ENCODE assay signal across 12 mouse cellular contexts in genomic region chr1:166401455-166401854, GRCm38 (mm10). TPM values are rescaled to one million over a fixed set of nuclear protein-coding genes. Genes with fewer than 3 reads are reported as not detected.
A peak's percentile ranks its signal among the peaks of the same experiment; 100 is the strongest.
DNase-seq lines count a peak whose midpoint lies in the region; ATAC-seq and TF ChIP-seq lines count a peak whose summit lies in the region.
"Had no signal": no experiment of that assay in that cellular context is flagged by ENCODE, and none has a peak within 500 bp of the region (broad histone marks: within the 10 kb centered on the region; RNA-seq: fewer than 3 reads in every experiment).

No protein-coding gene starts in this region.

- H3K36me3 ChIP-seq in forebrain, embryonic 13.5 days (ENCODE audit: poor library complexity, severe bottlenecking), result peaks cover 90% of the 10 kb centered on the region
- peaks cover 62% of the 10 kb centered on the region for H3K36me3 ChIP-seq in forebrain, postnatal 0 days (ENCODE audit: insufficient read depth)
- H3K36me3 ChIP-seq in liver, embryonic 12.5 days, result peaks cover 53% of the 10 kb centered on the region

- no peak for DNase-seq in forebrain, postnatal 0 days
- DNase-seq in lung, postnatal 10 days, result peak; percentile 21
- DNase-seq in lung, postnatal 25 days (ENCODE audit: low spot score), result no peak
- peak; percentile 87 to 89 for DNase-seq in cerebellum, postnatal 10 days
- DNase-seq in kidney, postnatal 25 days, result peak; percentile 60 to 74
- no peak for DNase-seq in adrenal gland, adult 18-20 months (ENCODE audit: low spot score in 2 of 2)
- DNase-seq: adrenal gland, postnatal 36 days; gastrocnemius, postnatal 14 days; liver had no signal

- peaks cover 12% of the 10 kb centered on the region; the same call in 1 of the 2 replicates for H3K4me1 ChIP-seq in forebrain, embryonic 13.5 days
- no peaks in the 10 kb centered on the region for H3K4me1 ChIP-seq in forebrain, postnatal 0 days (ENCODE audit: insufficient read depth)
- H3K4me1 ChIP-seq in liver, embryonic 12.5 days, result no peaks in the 10 kb centered on the region

- H3K27ac ChIP-seq in forebrain, embryonic 13.5 days, result peak overlapping the region; percentile 20; the same call in 1 of the 2 replicates
- no peak overlapping the region for H3K27ac ChIP-seq in forebrain, postnatal 0 days (ENCODE audit: low read depth, low read length)
- H3K27ac ChIP-seq in liver, embryonic 12.5 days, result no peak overlapping the region
- H3K27ac ChIP-seq: heart, embryonic 15.5 days had no signal

- H3K9me3 ChIP-seq in forebrain, embryonic 13.5 days (replicated peaks), result no peaks in the 10 kb centered on the region
- no peaks in the 10 kb centered on the region for H3K9me3 ChIP-seq in forebrain, postnatal 0 days (ENCODE audit: low read length)
- H3K9me3 ChIP-seq in liver, embryonic 12.5 days (replicated peaks), result no peaks in the 10 kb centered on the region
- H3K9me3 ChIP-seq: heart, embryonic 15.5 days had no signal

- ATAC-seq in forebrain, embryonic 13.5 days, result peak; percentile 25; the same call in 1 of the 2 replicates
- ATAC-seq in forebrain, postnatal 0 days, result no peak
- no peak for ATAC-seq in liver, embryonic 12.5 days

- no peaks in the 10 kb centered on the region for H3K27me3 ChIP-seq in forebrain, embryonic 13.5 days
- H3K27me3 ChIP-seq in forebrain, postnatal 0 days (ENCODE audit: insufficient read depth, low read length), result no peaks in the 10 kb centered on the region
- H3K27me3 ChIP-seq in liver, embryonic 12.5 days (replicated peaks), result no peaks in the 10 kb centered on the region
- H3K27me3 ChIP-seq: heart, embryonic 15.5 days had no signal

- TF ChIP-seq CTCF in forebrain, postnatal 0 days (IDR thresholded peaks at IDR 0.05; ENCODE audit: low read depth), result no peak

- H3K4me2 ChIP-seq in forebrain, embryonic 13.5 days, result no peak overlapping the region
- H3K4me2 ChIP-seq in forebrain, postnatal 0 days (ENCODE audit: low read depth), result no peak overlapping the region
- no peak overlapping the region for H3K4me2 ChIP-seq in liver, embryonic 12.5 days
- H3K4me2 ChIP-seq: heart, embryonic 15.5 days had no signal

- H3K4me3 ChIP-seq in forebrain, embryonic 13.5 days, result no peak overlapping the region
- no peak overlapping the region for H3K4me3 ChIP-seq in forebrain, postnatal 0 days (ENCODE audit: low read depth, low read length)
- H3K4me3 ChIP-seq in liver, embryonic 12.5 days, result no peak overlapping the region
- H3K4me3 ChIP-seq: heart, embryonic 15.5 days had no signal

- no peak overlapping the region for H3K9ac ChIP-seq in forebrain, embryonic 13.5 days
- H3K9ac ChIP-seq in forebrain, postnatal 0 days, result no peak overlapping the region
- H3K9ac ChIP-seq in liver, embryonic 12.5 days, result no peak overlapping the region
- H3K9ac ChIP-seq: heart, embryonic 15.5 days had no signal

RNA-seq across cellular contexts. Expression of gene Pogk, which starts 8.2 kb away (rescaled TPM):
- 33.4 and 37.6 TPM in 2 replicates for polyA plus RNA-seq in forebrain, embryonic 13.5 days (2015; fragmentation: Nextera tagmentation; extraction: Ambion mirVana)
- total RNA-seq in forebrain, postnatal 0 days (2014; rRNA removed), result 80.0 and 92.6 TPM in 2 replicates
- polyA plus RNA-seq in forebrain, postnatal 0 days (2015; fragmentation: Nextera tagmentation; extraction: Ambion mirVana), result 18.4 and 22.6 TPM in 2 replicates
- 2.8 and 3.2 TPM in 2 replicates for polyA plus RNA-seq in liver, embryonic 12.5 days (2016; fragmentation: Nextera tagmentation; extraction: Ambion mirVana)
- 10 to 100 TPM; 40.7 to 40.9 TPM for total RNA-seq in adrenal gland, adult 18-20 months (2021)

RNA-seq across cellular contexts. Expression of gene Tada1, which starts 22.6 kb away (rescaled TPM):
- polyA plus RNA-seq in forebrain, embryonic 13.5 days (2015; fragmentation: Nextera tagmentation; extraction: Ambion mirVana), result 80.8 and 84.6 TPM in 2 replicates
- total RNA-seq in forebrain, postnatal 0 days (2014; rRNA removed), result 66.3 and 80.6 TPM in 2 replicates
- 77.4 and 82.0 TPM in 2 replicates for polyA plus RNA-seq in forebrain, postnatal 0 days (2015; fragmentation: Nextera tagmentation; extraction: Ambion mirVana)
- polyA plus RNA-seq in liver, embryonic 12.5 days (2016; fragmentation: Nextera tagmentation; extraction: Ambion mirVana), result 29.7 and 30.4 TPM in 2 replicates
- total RNA-seq in adrenal gland, adult 18-20 months (2021), result 10 to 100 TPM; 18.1 to 19.6 TPM

Comparison
In these comparisons a context has a peak if more than half of its experiments do, and no peak if none do; other contexts are left out.
1. DNase-seq: peak in lung, postnatal 10 days (single experiment), cerebellum, postnatal 10 days (2 of 2) and kidney, postnatal 25 days (2 of 2); none in forebrain, postnatal 0 days (single experiment), lung, postnatal 25 days (single experiment) and adrenal gland, adult 18-20 months (0 of 2).